Mouse (Mus musculus): ENCODE measurements around the gene Cmtm7. TPM values are rescaled to one million over a fixed set of nuclear protein-coding genes. Genes with fewer than 3 reads are reported as not detected.
A peak's percentile ranks its signal among the peaks of the same experiment; 100 is the strongest.

The Cmtm7 gene
- polyA plus RNA-seq, 1 experiment from 2014 or later, result 25.6 TPM

DNA sequence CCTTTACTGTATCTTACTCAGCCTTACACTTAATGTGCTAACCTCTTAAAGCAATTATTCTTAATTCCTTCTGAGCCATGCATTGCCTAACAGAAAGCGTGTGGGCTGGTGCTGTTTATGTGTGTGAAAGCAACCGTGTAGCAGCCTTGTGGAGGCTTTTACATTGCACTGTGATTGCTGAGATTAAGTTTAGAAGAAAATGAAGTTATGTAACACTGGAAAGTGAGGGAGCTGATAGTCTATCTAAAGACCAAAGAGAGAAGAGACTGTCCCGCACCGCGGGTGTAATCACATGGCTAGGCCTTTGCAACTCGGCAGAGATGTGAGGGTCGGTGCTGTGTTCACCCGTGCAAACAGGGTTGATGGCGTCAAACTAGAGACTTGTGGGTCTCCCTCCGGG is 34.6 kb downstream of the Cmtm7 start:
- no peaks in the 10 kb centered on the region for H3K27me3 ChIP-seq (replicated peaks; ENCODE audit: control insufficient read depth, insufficient read depth, low read length)

DNA sequence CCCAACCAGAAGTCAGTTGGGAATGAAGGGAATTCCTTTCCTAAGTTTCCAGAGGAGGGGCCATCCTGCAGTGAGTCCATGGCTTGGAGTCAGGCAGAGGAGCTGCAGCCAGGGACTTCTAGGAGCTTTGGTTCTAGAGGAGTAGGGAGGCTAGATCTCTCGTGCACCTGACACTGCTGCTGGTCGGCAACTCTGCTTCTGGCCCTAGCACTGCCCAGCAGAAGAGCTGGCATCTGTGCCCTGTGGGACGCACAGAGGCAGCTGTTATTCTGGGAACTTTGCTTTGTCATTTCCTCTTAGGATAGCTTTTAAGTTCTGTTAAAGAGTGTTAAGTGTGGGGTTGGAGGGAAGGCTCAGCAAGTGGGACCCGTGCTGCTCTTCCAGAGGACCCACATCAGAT is 36.0 kb downstream of the Cmtm7 start:
- Histone ChIP-seq H3K4me3 (ENCODE audit: low read depth, low read length) (no peak overlapping the region), H3K4me2 (ENCODE audit: low read length) (no peak overlapping the region), H3K9me3 (replicated peaks; ENCODE audit: control insufficient read depth, low read length) (no peaks in the 10 kb centered on the region), H3K36me3 (ENCODE audit: control insufficient read depth, insufficient read depth, low read length) (peaks cover 32% of the 10 kb centered on the region), H3K27me3 (replicated peaks; ENCODE audit: control insufficient read depth, insufficient read depth, low read length) (no peaks in the 10 kb centered on the region), H3K27ac (ENCODE audit: low read depth, low read length) (no peak overlapping the region), H3K9ac (ENCODE audit: low read length) (no peak overlapping the region), H3K4me1 (ENCODE audit: control insufficient read depth, insufficient read depth, low read length) (no peaks in the 10 kb centered on the region)
- ATAC-seq, result no peak
- DNase-seq (ENCODE audit: low spot score), result no peak
- 86% methylated on average over 4 of the region's 4 CpGs for WGBS

More for the DNA sequence above, 34.6 kb downstream of the Cmtm7 start:
- Histone ChIP-seq H3K4me1 (ENCODE audit: control insufficient read depth, insufficient read depth, low read length) (no peaks in the 10 kb centered on the region), H3K36me3 (ENCODE audit: control insufficient read depth, insufficient read depth, low read length) (peaks cover 34% of the 10 kb centered on the region), H3K9ac (ENCODE audit: low read length) (no peak overlapping the region), H3K4me3 (ENCODE audit: low read depth, low read length) (no peak overlapping the region), H3K9me3 (replicated peaks; ENCODE audit: control insufficient read depth, low read length) (no peaks in the 10 kb centered on the region), H3K27ac (ENCODE audit: low read depth, low read length) (no peak overlapping the region), H3K4me2 (ENCODE audit: low read length) (no peak overlapping the region)
- ATAC-seq (no peak), DNase-seq (ENCODE audit: low spot score) (no peak)
- WGBS, result 89% methylated on average over 10 of the region's 10 CpGs

DNA sequence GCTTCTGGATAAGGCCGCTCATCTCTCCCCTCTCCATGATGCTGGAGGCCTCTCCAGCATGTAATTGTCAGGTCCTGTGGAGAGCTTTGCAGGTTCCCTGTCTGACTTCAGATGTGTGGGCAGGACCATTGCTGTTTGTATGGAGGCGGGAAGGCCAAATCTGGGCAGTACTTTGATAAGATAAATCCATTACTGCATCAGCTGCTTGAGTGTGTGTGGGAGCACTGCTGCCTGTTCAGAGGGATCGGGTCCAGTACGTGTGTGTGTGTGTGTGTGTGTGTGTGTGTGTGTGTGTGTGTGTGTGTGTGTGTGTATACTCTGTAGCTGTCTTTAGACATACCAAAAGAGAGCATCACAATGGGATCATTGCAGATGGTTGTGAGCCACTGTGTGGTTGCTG is 36.5 kb downstream of the Cmtm7 start:
- DNase-seq (ENCODE audit: low spot score) (no peak), ATAC-seq (no peak)
- no peak overlapping the region for H3K4me3 ChIP-seq (ENCODE audit: low read depth, low read length)
- no peak overlapping the region for H3K27ac ChIP-seq (ENCODE audit: low read depth, low read length)
- H3K9ac ChIP-seq (ENCODE audit: low read length), result no peak overlapping the region
- no peaks in the 10 kb centered on the region for H3K9me3 ChIP-seq (replicated peaks; ENCODE audit: control insufficient read depth, low read length)
- H3K4me1 ChIP-seq (ENCODE audit: control insufficient read depth, insufficient read depth, low read length), result no peaks in the 10 kb centered on the region
- H3K27me3 ChIP-seq (replicated peaks; ENCODE audit: control insufficient read depth, insufficient read depth, low read length), result no peaks in the 10 kb centered on the region
- 87% methylated on average over 4 of the region's 4 CpGs for WGBS
- peaks cover 32% of the 10 kb centered on the region for H3K36me3 ChIP-seq (ENCODE audit: control insufficient read depth, insufficient read depth, low read length)
- no peak overlapping the region for H3K4me2 ChIP-seq (ENCODE audit: low read length)

DNA sequence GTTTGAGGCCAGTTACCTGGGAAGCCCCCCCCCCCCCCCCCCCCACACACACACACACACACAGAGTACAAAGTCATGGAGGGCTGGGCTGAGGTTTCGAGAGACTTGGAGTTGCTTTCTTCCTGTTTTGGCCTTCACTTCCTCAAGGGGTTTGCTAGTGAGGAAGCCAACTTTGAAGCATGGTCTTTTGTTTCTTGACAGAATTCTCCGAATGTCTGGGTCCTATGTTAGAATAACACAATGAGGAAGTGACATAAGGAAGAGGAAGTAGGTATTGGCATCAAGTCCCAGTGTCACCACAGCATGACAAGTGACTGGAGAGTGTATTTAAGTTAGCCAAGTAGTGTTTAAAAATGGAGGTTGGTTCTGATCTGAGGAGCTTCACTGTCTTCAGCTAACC is 38.9 kb downstream of the Cmtm7 start:
- Histone ChIP-seq H3K36me3 (ENCODE audit: control insufficient read depth, insufficient read depth, low read length) (peaks cover 19% of the 10 kb centered on the region), H3K9ac (ENCODE audit: low read length) (no peak overlapping the region), H3K4me3 (ENCODE audit: low read depth, low read length) (no peak overlapping the region), H3K4me1 (ENCODE audit: control insufficient read depth, insufficient read depth, low read length) (no peaks in the 10 kb centered on the region), H3K27ac (ENCODE audit: low read depth, low read length) (no peak overlapping the region), H3K4me2 (ENCODE audit: low read length) (no peak overlapping the region), H3K27me3 (replicated peaks; ENCODE audit: control insufficient read depth, insufficient read depth, low read length) (no peaks in the 10 kb centered on the region), H3K9me3 (replicated peaks; ENCODE audit: control insufficient read depth, low read length) (no peaks in the 10 kb centered on the region)
- 89% methylated on average over 2 of the region's 2 CpGs for WGBS
- ATAC-seq (no peak), DNase-seq (ENCODE audit: low spot score) (no peak)

DNA sequence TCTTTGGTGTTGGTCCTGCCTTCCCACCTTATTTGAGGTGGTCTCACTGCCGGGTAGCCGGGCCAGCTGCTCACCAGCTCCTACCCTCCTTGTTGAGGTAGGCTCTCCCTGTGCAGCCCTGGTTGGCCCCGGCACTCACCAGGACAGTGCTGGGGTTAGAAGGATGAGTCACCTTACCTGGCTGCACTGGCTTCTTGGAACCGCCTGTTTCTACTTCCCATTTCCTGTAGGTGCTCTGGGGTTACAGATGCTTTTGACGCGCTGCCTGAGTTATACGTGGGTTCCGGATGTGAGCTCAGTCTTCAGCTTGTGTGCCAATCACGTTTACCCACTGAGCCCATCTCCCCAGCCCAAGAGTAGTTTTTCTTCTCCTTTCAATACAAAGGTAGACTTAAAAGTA is 41.3 kb downstream of the Cmtm7 start:
- H3K4me1 ChIP-seq (ENCODE audit: control insufficient read depth, insufficient read depth, low read length), result no peaks in the 10 kb centered on the region
- no peaks in the 10 kb centered on the region for H3K9me3 ChIP-seq (replicated peaks; ENCODE audit: control insufficient read depth, low read length)
- no peak for ATAC-seq
- no peak overlapping the region for H3K4me2 ChIP-seq (ENCODE audit: low read length)
- no peak overlapping the region for H3K4me3 ChIP-seq (ENCODE audit: low read depth, low read length)
- H3K36me3 ChIP-seq (ENCODE audit: control insufficient read depth, insufficient read depth, low read length), result peaks cover 12% of the 10 kb centered on the region; the same call in 1 of the 2 replicates
- no peak overlapping the region for H3K27ac ChIP-seq (ENCODE audit: low read depth, low read length)
- H3K27me3 ChIP-seq (replicated peaks; ENCODE audit: control insufficient read depth, insufficient read depth, low read length), result no peaks in the 10 kb centered on the region
- 96% methylated on average over 9 of the region's 9 CpGs for WGBS
- DNase-seq (ENCODE audit: low spot score), result no peak
- no peak overlapping the region for H3K9ac ChIP-seq (ENCODE audit: low read length)

DNA sequence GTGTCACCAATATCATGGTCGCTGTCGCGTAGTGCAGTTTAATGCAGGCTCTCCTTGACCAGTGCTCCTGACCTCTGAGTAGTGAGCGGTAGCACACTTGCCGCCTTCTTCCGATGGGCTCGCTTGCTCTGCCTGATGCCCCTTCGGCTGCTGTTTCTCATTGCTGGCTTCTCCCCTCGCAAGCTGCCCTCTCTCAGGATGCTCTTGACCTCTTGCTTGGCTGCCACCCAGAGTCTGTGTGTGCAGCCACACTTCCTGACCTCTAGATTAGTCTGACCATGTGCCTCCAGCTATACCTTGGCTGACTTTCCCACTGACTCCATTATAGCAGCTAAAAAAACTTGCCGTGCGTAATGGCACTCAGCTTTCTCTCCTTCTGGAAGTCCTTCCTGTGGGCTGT is 45.2 kb downstream of the Cmtm7 start:
- Histone ChIP-seq H3K4me2 (ENCODE audit: low read length) (no peak overlapping the region), H3K9ac (ENCODE audit: low read length) (no peak overlapping the region), H3K27ac (ENCODE audit: low read depth, low read length) (no peak overlapping the region), H3K4me3 (ENCODE audit: low read depth, low read length) (no peak overlapping the region), H3K27me3 (replicated peaks; ENCODE audit: control insufficient read depth, insufficient read depth, low read length) (no peaks in the 10 kb centered on the region), H3K36me3 (ENCODE audit: control insufficient read depth, insufficient read depth, low read length) (peaks cover 9% of the 10 kb centered on the region; the same call in 1 of the 2 replicates), H3K9me3 (replicated peaks; ENCODE audit: control insufficient read depth, low read length) (no peaks in the 10 kb centered on the region), H3K4me1 (ENCODE audit: control insufficient read depth, insufficient read depth, low read length) (peaks cover 14% of the 10 kb centered on the region)
- no peak for ATAC-seq
- WGBS, result 92% methylated on average over 11 of the region's 11 CpGs
- no peak for DNase-seq (ENCODE audit: low spot score)

- Histone ChIP-seq H3K4me3 (ENCODE audit: low read depth, low read length) (no peak overlapping the region), H3K4me2 (ENCODE audit: low read length) (no peak overlapping the region), H3K27me3 (replicated peaks; ENCODE audit: control insufficient read depth, insufficient read depth, low read length) (no peaks in the 10 kb centered on the region), H3K9me3 (replicated peaks; ENCODE audit: control insufficient read depth, low read length) (no peaks in the 10 kb centered on the region), H3K36me3 (ENCODE audit: control insufficient read depth, insufficient read depth, low read length) (0 out of 2 replicates have a peak, but pooled peaks cover 5% of the 10 kb centered on the region), H3K9ac (ENCODE audit: low read length) (no peak overlapping the region), H3K27ac (ENCODE audit: low read depth, low read length) (no peak overlapping the region), H3K4me1 (ENCODE audit: control insufficient read depth, insufficient read depth, low read length) (peaks cover 14% of the 10 kb centered on the region)
- no peak for ATAC-seq
- WGBS, result 61% methylated on average over 2 of the region's 2 CpGs
- no peak for DNase-seq (ENCODE audit: low spot score)
Measured at GRCm38 (mm10) chr9:114733238-114733637, 48.4 kb downstream of the Cmtm7 start.

GRCm38 (mm10) chr9:114731871-114732682 is 49.6 kb downstream of the Cmtm7 start:
- peak overlapping the region; percentile 85 for H3K9ac ChIP-seq (ENCODE audit: low read length)

DNA sequence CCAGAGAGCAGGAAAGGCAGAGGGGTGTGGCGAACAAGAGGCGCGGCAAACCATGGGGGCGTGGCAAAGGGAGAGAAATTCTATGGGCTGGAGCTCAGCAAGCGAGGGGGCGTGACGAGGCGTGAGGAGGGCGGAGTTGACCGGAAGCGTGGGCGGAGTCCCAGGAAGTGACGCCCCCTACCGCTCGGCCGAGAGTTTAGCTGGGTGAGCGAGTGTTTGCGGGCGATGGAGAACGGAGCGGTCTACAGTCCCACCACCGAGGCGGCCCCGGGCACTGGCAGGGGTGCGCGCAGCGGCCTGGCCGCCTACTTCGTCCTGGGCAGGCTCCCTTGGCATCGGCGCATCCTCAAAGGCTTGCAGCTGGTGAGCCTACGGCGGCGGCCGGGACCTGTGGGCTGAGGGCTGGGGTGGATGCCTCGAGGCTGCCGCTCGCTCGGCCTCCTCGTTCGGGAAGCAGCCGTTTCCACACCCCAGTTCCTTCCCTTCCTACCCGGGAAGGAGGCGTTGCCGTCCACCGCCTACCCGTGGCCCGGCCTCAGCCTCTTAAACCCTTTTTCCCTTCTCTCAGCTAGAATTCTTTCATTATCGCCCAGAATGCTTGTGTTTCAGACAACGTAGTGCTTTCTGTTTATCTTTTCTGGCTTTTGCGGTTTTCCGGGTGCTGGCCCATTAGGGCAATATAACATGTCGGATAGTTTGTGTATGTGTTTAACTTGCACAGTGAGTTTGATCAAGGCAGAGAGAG is 50.5 kb downstream of the Cmtm7 start, which contains the start of gene Cmtm6:
Cmtm6 (plus strand) TSS at position 106 of the 745 bp plus-strand sequence.
- Histone ChIP-seq H3K27ac (ENCODE audit: low read depth, low read length) (peak within 1 kb of the TSS; percentile 65), H3K4me1 (ENCODE audit: control insufficient read depth, insufficient read depth, low read length) (peaks cover 14% of the 10 kb centered on the region), H3K27me3 (replicated peaks; ENCODE audit: control insufficient read depth, insufficient read depth, low read length) (no peaks in the 10 kb centered on the region), H3K36me3 (ENCODE audit: control insufficient read depth, insufficient read depth, low read length) (no peaks in the 10 kb centered on the region), H3K4me2 (ENCODE audit: low read length) (peak within 1 kb of the TSS; percentile 68), H3K9ac (ENCODE audit: low read length) (peak within 1 kb of the TSS; percentile 85), H3K4me3 (ENCODE audit: low read depth, low read length) (peak within 1 kb of the TSS; percentile 72), H3K9me3 (replicated peaks; ENCODE audit: control insufficient read depth, low read length) (no peaks in the 10 kb centered on the region)
- under 1% methylated on average over 53 of the region's 53 CpGs for WGBS
- DNase-seq (ENCODE audit: low spot score), result peak; percentile 95
- ATAC-seq, result peak; percentile 93

More at GRCm38 (mm10) chr9:114731871-114732682, 49.6 kb downstream of the Cmtm7 start:
- Histone ChIP-seq H3K4me2 (ENCODE audit: low read length) (peak overlapping the region; percentile 68), H3K36me3 (ENCODE audit: control insufficient read depth, insufficient read depth, low read length) (0 out of 2 replicates have a peak, but pooled peaks cover under 1% of the 10 kb centered on the region), H3K27me3 (replicated peaks; ENCODE audit: control insufficient read depth, insufficient read depth, low read length) (no peaks in the 10 kb centered on the region), H3K9me3 (replicated peaks; ENCODE audit: control insufficient read depth, low read length) (no peaks in the 10 kb centered on the region), H3K4me3 (ENCODE audit: low read depth, low read length) (peak overlapping the region; percentile 72), H3K27ac (ENCODE audit: low read depth, low read length) (no peak overlapping the region), H3K4me1 (ENCODE audit: control insufficient read depth, insufficient read depth, low read length) (peaks cover 14% of the 10 kb centered on the region)
- WGBS, result 77% methylated on average over 12 of the region's 12 CpGs
- ATAC-seq (no peak), DNase-seq (ENCODE audit: low spot score) (no peak)

All from forebrain, embryonic 14.5 days (tissue).